Mouse (Mus musculus) forebrain, embryonic 13.5 days (tissue): ENCODE results near the gene Far2. TPM values are rescaled to one million over a fixed set of nuclear protein-coding genes. Genes with fewer than 3 reads are reported as not detected.

Experiments
- ATAC-seq: fragments of 200-750 bp; cut with Nextera tagmentation; 2 replicates; pipeline ENCODE4 v1.8.0; 2017
- H3K27ac ChIP-seq: fragments of 300-500 bp; sonication (generic); 2 replicates; pipeline ENCODE4 v1.5.1; 2015; ENCODE audit warnings: inconsistent platforms, mild to moderate bottlenecking, moderate library complexity
- H3K27me3 ChIP-seq: fragments of 300-500 bp; sonication (generic); 2 replicates; pipeline ENCODE4 v1.6.1; 2015; ENCODE audit warnings: mild to moderate bottlenecking, inconsistent platforms
- H3K36me3 ChIP-seq: fragments of 300-500 bp; sonication (generic); 2 replicates; pipeline ENCODE4 v1.6.1; 2015; ENCODE audit warnings: mild to moderate bottlenecking, inconsistent platforms; ENCODE audit not compliant: poor library complexity, severe bottlenecking
- H3K4me1 ChIP-seq: fragments of 300-500 bp; sonication (generic); 2 replicates; pipeline ENCODE4 v1.6.1; 2015; ENCODE audit warnings: inconsistent platforms
- H3K4me2 ChIP-seq: fragments of 300-500 bp; sonication (generic); 2 replicates; pipeline ENCODE4 v1.6.1; 2015; ENCODE audit warnings: inconsistent platforms, mild to moderate bottlenecking, moderate library complexity
- H3K4me3 ChIP-seq: fragments of 300-500 bp; sonication (generic); 2 replicates; pipeline ENCODE4 v1.5.1; 2015; ENCODE audit warnings: mild to moderate bottlenecking, inconsistent platforms
- H3K9ac ChIP-seq: fragments of 300-500 bp; sonication (generic); 2 replicates; pipeline ENCODE4 v1.6.1; 2015; ENCODE audit warnings: mild to moderate bottlenecking, inconsistent platforms
- H3K9me3 ChIP-seq: fragments of 300-500 bp; sonication (generic); replicated peaks from 2 replicates; pipeline ENCODE4 v1.6.1; 2016; ENCODE audit warnings: inconsistent platforms
- WGBS: fragments of 180-500 bp; shearing (Covaris S2); methylation state at CpG from one replicate; pipeline ENCODE4 v1.1.7; 2015; 5-methylcytosine and 5-hydroxymethylcytosine counted together
- polyA plus RNA-seq: library from polyadenylated mRNA; unstranded; fragments of >200 nt; fragmentation: Nextera tagmentation; extraction: Ambion mirVana; gene quantifications from 2 replicates; pipeline ENCODE4 v1.2.1, GENCODE M21; 2015

Far2 gene
- polyA plus RNA-seq, 1 experiment from 2014 or later, result 5.7 TPM

DNA sequence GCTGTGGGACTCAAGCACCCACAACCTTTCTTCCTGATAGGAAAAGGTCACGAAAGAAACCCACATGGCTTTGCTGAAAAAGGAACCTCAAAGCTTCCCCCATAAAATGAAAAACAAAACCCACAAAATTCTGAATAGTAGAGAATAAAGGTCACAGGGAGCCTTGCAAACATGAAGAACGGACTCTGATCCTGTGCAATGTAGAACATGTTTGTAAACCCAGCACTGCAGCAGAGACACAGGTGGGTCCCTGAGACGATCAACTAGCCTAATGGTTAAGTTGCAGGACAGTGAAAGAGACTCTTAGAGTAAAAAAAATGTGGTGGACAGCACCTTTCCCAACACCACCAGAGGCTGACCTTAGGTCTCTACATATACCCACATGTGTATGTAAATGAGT, 152.7 kb downstream of the Far2 start:
- Histone ChIP-seq H3K27ac (no peak overlapping the region), H3K4me1 (no peaks in the 10 kb centered on the region), H3K27me3 (no peaks in the 10 kb centered on the region), H3K4me2 (no peak overlapping the region), H3K9me3 (no peaks in the 10 kb centered on the region), H3K4me3 (no peak overlapping the region), H3K9ac (no peak overlapping the region), H3K36me3 (peaks cover 60% of the 10 kb centered on the region)
- ATAC-seq, result no peak
- 90% methylated on average over 3 of the region's 3 CpGs for WGBS

GRCm38 (mm10) chr6:148205134-148205533, 158.1 kb downstream of the Far2 start:
- Histone ChIP-seq H3K9ac (no peak overlapping the region), H3K36me3 (peaks cover 37% of the 10 kb centered on the region), H3K27ac (no peak overlapping the region), H3K27me3 (no peaks in the 10 kb centered on the region), H3K4me1 (peaks cover 5% of the 10 kb centered on the region; the same call in 1 of the 2 replicates), H3K4me2 (no peak overlapping the region), H3K9me3 (no peaks in the 10 kb centered on the region), H3K4me3 (no peak overlapping the region)
- WGBS, result 83% methylated on average over 1 of the region's 1 CpGs
- no peak for ATAC-seq

GRCm38 (mm10) chr6:148207522-148207921, 160.5 kb downstream of the Far2 start:
- H3K4me1 ChIP-seq, result peaks cover 17% of the 10 kb centered on the region
- H3K27me3 ChIP-seq, result no peaks in the 10 kb centered on the region
- H3K4me3 ChIP-seq, result no peak overlapping the region
- ATAC-seq, result no peak
- peaks cover 21% of the 10 kb centered on the region for H3K36me3 ChIP-seq
- WGBS, result 86% methylated on average over 1 of the region's 1 CpGs
- no peak overlapping the region for H3K27ac ChIP-seq
- no peak overlapping the region for H3K9ac ChIP-seq
- H3K9me3 ChIP-seq, result no peaks in the 10 kb centered on the region
- H3K4me2 ChIP-seq, result no peak overlapping the region

DNA sequence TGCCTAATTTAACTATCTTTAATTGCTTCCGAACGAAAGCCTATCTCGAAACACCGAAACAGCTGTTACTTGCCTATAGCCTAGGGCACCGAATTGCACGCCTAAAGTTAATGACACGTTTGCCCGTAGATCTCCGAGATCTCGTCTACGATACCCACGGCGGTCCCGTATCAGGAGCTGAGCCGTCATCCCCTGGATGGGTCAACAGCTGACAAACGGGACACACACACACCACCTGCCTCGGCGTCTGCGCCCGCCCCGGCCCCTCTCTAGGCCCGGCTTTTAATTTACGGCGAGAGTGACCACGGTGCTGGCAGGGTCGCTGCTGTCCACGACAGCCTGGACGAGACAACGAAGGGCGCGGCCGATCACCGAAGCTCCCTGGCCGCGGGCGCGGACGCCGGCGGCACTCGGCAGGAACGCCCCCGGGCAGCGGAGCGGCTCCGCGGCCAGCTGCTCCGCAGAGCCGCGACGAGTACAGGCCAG, 164.4 kb downstream of the Far2 start:
- peak; percentile 62; the same call in 1 of the 2 replicates for ATAC-seq
- H3K27ac ChIP-seq, result peak overlapping the region; percentile 83
- peak overlapping the region; percentile 97 for H3K9ac ChIP-seq
- peaks cover 23% of the 10 kb centered on the region for H3K4me1 ChIP-seq
- H3K4me3 ChIP-seq, result peak overlapping the region; percentile 97
- H3K27me3 ChIP-seq, result no peaks in the 10 kb centered on the region
- H3K4me2 ChIP-seq, result peak overlapping the region; percentile 69
- H3K9me3 ChIP-seq, result no peaks in the 10 kb centered on the region
- WGBS, result 1% methylated on average over 51 of the region's 51 CpGs
- no peaks in the 10 kb centered on the region for H3K36me3 ChIP-seq

- peaks cover 23% of the 10 kb centered on the region for H3K4me1 ChIP-seq
- peak within 1 kb of the TSS; percentile 83 for H3K27ac ChIP-seq
- no peaks in the 10 kb centered on the region for H3K9me3 ChIP-seq
- WGBS, result under 1% methylated on average over 61 of the region's 61 CpGs
- H3K4me3 ChIP-seq, result peak within 1 kb of the TSS; percentile 97
- peak within 1 kb of the TSS; percentile 97 for H3K9ac ChIP-seq
- H3K27me3 ChIP-seq, result no peaks in the 10 kb centered on the region
- no peaks in the 10 kb centered on the region for H3K36me3 ChIP-seq
- peak within 1 kb of the TSS; percentile 69 for H3K4me2 ChIP-seq
- ATAC-seq, result peak; percentile 98
Measured at GRCm38 (mm10) chr6:148211897-148212680, 165.0 kb downstream of the Far2 start, which contains the start of gene Ergic2. Ergic2 (minus strand) TSS chr6:148212374.

DNA sequence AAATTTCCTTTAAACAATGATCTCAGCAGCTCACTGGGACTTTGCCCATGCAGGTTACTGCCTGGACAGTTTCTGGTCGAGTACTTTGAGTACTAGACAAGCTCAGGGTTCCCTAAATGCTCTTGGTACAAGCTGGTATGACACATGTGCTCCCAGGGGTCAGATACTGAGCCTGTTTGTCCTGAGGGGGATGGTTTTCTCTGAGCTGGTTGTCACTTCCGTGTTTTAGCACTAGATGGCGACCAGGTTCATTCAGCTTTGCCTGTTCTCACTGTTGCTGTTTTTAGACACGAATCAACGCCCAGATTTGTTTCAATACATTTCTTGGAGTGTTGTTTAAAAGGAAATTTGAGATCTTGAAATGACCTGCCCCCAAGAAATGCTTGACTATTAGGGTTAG, 167.7 kb downstream of the Far2 start:
- Histone ChIP-seq H3K27ac (no peak overlapping the region), H3K4me2 (no peak overlapping the region), H3K9me3 (no peaks in the 10 kb centered on the region), H3K9ac (no peak overlapping the region), H3K27me3 (no peaks in the 10 kb centered on the region), H3K4me3 (no peak overlapping the region), H3K36me3 (no peaks in the 10 kb centered on the region), H3K4me1 (peaks cover 20% of the 10 kb centered on the region)
- WGBS, result 8% methylated on average over 5 of the region's 5 CpGs
- no peak for ATAC-seq

- ATAC-seq, result no peak
- H3K4me2 ChIP-seq, result no peak overlapping the region
- no peak overlapping the region for H3K27ac ChIP-seq
- H3K36me3 ChIP-seq, result no peaks in the 10 kb centered on the region
- H3K4me3 ChIP-seq, result no peak overlapping the region
- H3K27me3 ChIP-seq, result no peaks in the 10 kb centered on the region
- no peak overlapping the region for H3K9ac ChIP-seq
- H3K4me1 ChIP-seq, result peaks cover 8% of the 10 kb centered on the region
- no peaks in the 10 kb centered on the region for H3K9me3 ChIP-seq
- WGBS, result 88% methylated on average over 4 of the region's 4 CpGs
Measured at GRCm38 (mm10) chr6:148216752-148217151, 169.7 kb downstream of the Far2 start.

GRCm38 (mm10) chr6:148218235-148219076, 171.4 kb downstream of the Far2 start:
- 85% methylated on average over 2 of the region's 2 CpGs for WGBS

DNA sequence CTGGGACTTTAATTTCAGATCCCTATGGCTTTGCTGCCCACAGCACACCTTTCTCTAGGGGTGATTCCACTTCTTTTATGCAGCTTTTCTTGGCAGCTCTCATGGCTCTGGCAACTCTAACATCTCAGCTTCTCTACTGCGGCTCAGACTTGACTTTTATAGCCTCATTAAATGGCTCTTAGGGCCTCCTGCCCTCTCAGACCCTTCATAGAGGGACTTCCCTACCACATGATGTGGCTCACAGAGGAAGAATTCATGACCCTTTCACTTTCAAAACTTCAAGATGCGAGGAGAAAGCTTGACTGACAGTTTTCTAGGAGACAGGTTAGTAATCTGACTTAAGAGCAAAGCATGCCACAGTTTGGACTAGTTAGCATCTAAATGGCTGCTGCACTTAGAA, 175.6 kb downstream of the Far2 start:
- Histone ChIP-seq H3K4me2 (no peak overlapping the region), H3K27ac (no peak overlapping the region), H3K36me3 (no peaks in the 10 kb centered on the region), H3K9me3 (no peaks in the 10 kb centered on the region), H3K27me3 (no peaks in the 10 kb centered on the region), H3K9ac (no peak overlapping the region), H3K4me1 (no peaks in the 10 kb centered on the region), H3K4me3 (no peak overlapping the region)
- 58% methylated on average over 2 of the region's 2 CpGs for WGBS
- no peak for ATAC-seq

More at GRCm38 (mm10) chr6:148218235-148219076, 171.4 kb downstream of the Far2 start:
- no peak overlapping the region for H3K4me2 ChIP-seq
- H3K9me3 ChIP-seq, result no peaks in the 10 kb centered on the region
- no peak for ATAC-seq
- H3K4me1 ChIP-seq, result no peaks in the 10 kb centered on the region
- H3K27ac ChIP-seq, result no peak overlapping the region
- no peaks in the 10 kb centered on the region for H3K27me3 ChIP-seq
- H3K4me3 ChIP-seq, result no peak overlapping the region
- no peak overlapping the region for H3K9ac ChIP-seq
- no peaks in the 10 kb centered on the region for H3K36me3 ChIP-seq

DNA sequence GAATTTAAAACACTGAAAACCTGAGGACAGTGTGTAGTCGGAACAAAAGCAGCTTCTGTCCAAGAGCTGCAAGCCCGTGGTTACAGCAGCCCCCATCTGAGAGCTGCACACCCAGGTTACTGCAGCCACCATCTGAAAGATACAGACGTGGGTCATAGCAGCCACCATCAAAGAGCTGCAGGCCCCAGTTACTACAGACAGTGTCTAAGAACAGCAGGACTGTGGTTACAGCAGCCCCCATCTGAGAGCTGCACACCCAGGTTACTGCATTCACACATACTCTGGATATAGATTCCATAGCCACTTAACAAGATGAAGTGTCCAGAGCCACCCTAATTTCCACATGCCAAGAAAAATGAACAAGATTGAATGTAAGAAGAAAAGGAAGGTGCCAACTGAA, 180.5 kb downstream of the Far2 start:
- Histone ChIP-seq H3K27ac (no peak overlapping the region), H3K4me3 (no peak overlapping the region), H3K9ac (no peak overlapping the region), H3K9me3 (no peaks in the 10 kb centered on the region), H3K27me3 (no peaks in the 10 kb centered on the region), H3K4me1 (no peaks in the 10 kb centered on the region), H3K4me2 (no peak overlapping the region), H3K36me3 (no peaks in the 10 kb centered on the region)
- no peak for ATAC-seq
- WGBS, result 61% methylated on average over 3 of the region's 3 CpGs
